Mouse (Mus musculus): Measurements from ENCODE around the gene Iqcf4. TPM values are rescaled to one million over a fixed set of nuclear protein-coding genes. Genes with fewer than 3 reads are reported as not detected.

Gene Iqcf4
- polyA plus RNA-seq, 1 experiment from 2014 or later, result not detected

- Histone ChIP-seq H3K9ac (replicated peaks) (no peak overlapping the region), H3K27me3 (no peaks in the 10 kb centered on the region), H3K27ac (no peak overlapping the region), H3K36me3 (no peaks in the 10 kb centered on the region), H3K4me3 (replicated peaks) (no peak overlapping the region), H3K4me1 (replicated peaks) (no peaks in the 10 kb centered on the region), H3K9me3 (no peaks in the 10 kb centered on the region), H3K4me2 (no peak overlapping the region)
- 74% methylated on average over 2 of the region's 2 CpGs for WGBS
- no peak for ATAC-seq (ENCODE audit: insufficient number of reproducible peaks, insufficient read depth, low FRiP score, low TSS enrichment, low read depth)
Observed at GRCm38 (mm10) chr9:106519433-106519832, 51.4 kb downstream of the Iqcf4 start.

Other genes with a start within 250 kb of the Iqcf4 start
- gene Dusp7, start 202.4 kb downstream of the Iqcf4 start, polyA plus RNA-seq (2016; fragmentation: Nextera tagmentation; extraction: Ambion mirVana), result 53.7 and 58.9 TPM in 2 replicates
- gene Rpl29, start 141.5 kb downstream of the Iqcf4 start, polyA plus RNA-seq (2016; fragmentation: Nextera tagmentation; extraction: Ambion mirVana), result 938 and 976 TPM in 2 replicates
- gene Acy1, start 132.7 kb downstream of the Iqcf4 start, polyA plus RNA-seq (2016; fragmentation: Nextera tagmentation; extraction: Ambion mirVana), result 45.0 and 51.1 TPM in 2 replicates
- 10.6 and 16.1 TPM in 2 replicates for gene Abhd14b, start 123.5 kb downstream of the Iqcf4 start, polyA plus RNA-seq (2016; fragmentation: Nextera tagmentation; extraction: Ambion mirVana)
- gene Abhd14a, start 123.3 kb downstream of the Iqcf4 start, polyA plus RNA-seq (2016; fragmentation: Nextera tagmentation; extraction: Ambion mirVana), result 56.0 and 57.8 TPM in 2 replicates
- 172 and 176 TPM in 2 replicates for gene Pcbp4, start 117.7 kb downstream of the Iqcf4 start, polyA plus RNA-seq (2016; fragmentation: Nextera tagmentation; extraction: Ambion mirVana)
- 0.65 and 0.90 TPM in 2 replicates for gene Gpr62, start 105.1 kb downstream of the Iqcf4 start, polyA plus RNA-seq (2016; fragmentation: Nextera tagmentation; extraction: Ambion mirVana)
- gene Rrp9, start 95.0 kb downstream of the Iqcf4 start, polyA plus RNA-seq (2016; fragmentation: Nextera tagmentation; extraction: Ambion mirVana), result 59.0 and 61.1 TPM in 2 replicates
- 2.8 and 3.5 TPM in 2 replicates for gene Parp3, start 94.0 kb downstream of the Iqcf4 start, polyA plus RNA-seq (2016; fragmentation: Nextera tagmentation; extraction: Ambion mirVana)
- gene Iqcf1, start 71.0 kb downstream of the Iqcf4 start, polyA plus RNA-seq (2016; fragmentation: Nextera tagmentation; extraction: Ambion mirVana), result not detected in 2 replicates
- not detected in 2 replicates for gene Iqcf5, start 56.4 kb downstream of the Iqcf4 start, polyA plus RNA-seq (2016; fragmentation: Nextera tagmentation; extraction: Ambion mirVana)
- not detected in 2 replicates for gene Iqcf3, start 9.4 kb downstream of the Iqcf4 start, polyA plus RNA-seq (2016; fragmentation: Nextera tagmentation; extraction: Ambion mirVana)
- gene Iqcf6, start 55.6 kb upstream of the Iqcf4 start, polyA plus RNA-seq (2016; fragmentation: Nextera tagmentation; extraction: Ambion mirVana), result not detected in 2 replicates
- gene Grm2, start 85.1 kb upstream of the Iqcf4 start, polyA plus RNA-seq (2016; fragmentation: Nextera tagmentation; extraction: Ambion mirVana), result not detected in 2 replicates
- gene Tex264, start 114.9 kb upstream of the Iqcf4 start, polyA plus RNA-seq (2016; fragmentation: Nextera tagmentation; extraction: Ambion mirVana), result 36.8 and 37.6 TPM in 2 replicates
- 10.8 and 12.2 TPM in 2 replicates for gene Rad54l2, start 218.2 kb upstream of the Iqcf4 start, polyA plus RNA-seq (2016; fragmentation: Nextera tagmentation; extraction: Ambion mirVana)

Data from limb, embryonic 12.5 days (tissue).